Comparison of ENCODE assay signal across 8 mouse cellular contexts in the genomic region with DNA sequence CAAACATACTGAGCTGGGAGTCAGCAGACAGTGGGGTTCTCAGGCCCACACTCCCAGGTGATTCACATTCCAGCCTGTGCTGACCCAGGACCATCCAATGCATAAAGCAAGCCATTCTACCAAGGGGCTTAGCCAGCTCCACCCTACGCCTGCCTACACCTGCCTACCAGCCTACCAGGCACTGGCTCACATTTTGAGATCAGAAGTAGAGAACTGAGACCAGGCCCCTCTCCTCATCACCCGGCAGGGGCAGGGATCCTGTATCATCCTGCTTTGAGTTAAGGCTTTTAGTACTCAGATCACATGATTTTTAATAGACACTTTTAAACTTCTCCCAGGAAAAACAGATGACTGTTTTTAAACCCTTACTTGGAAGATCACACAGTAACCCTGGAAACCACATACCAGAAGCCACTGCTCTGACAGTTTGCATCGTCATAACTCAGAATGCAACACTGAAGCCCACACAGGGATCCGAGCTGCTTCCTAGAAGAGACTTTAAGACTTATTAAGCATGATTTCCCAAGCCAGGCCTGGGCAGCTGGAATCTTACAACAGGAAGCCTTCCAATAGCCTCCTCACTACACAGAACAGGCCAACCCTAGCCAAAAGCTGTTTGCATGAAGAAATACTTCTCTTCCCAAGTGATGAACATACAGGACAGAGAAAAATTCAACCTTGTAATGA. TPM values are rescaled to one million over a fixed set of nuclear protein-coding genes. Genes with fewer than 3 reads are reported as not detected.
DNase-seq lines count a peak whose midpoint lies in the region; ATAC-seq and TF ChIP-seq lines count a peak whose summit lies in the region.

No protein-coding gene starts in this region.

- peak; percentile 5 for DNase-seq in hindbrain, postnatal 0 days (ENCODE audit: low spot score)
- DNase-seq in hindbrain, embryonic 14.5 days (ENCODE audit: low spot score) = no peak
- DNase-seq in brain, adult 2 months (ENCODE audit: low read depth, low spot score) = peak; percentile 89
- peak; percentile 80 for DNase-seq in skeletal muscle tissue, adult 2 months (ENCODE audit: low read depth, low spot score)

- H3K9me3 ChIP-seq in hindbrain, postnatal 0 days (ENCODE audit: low read length) = no peaks in the 10 kb centered on the region
- no peaks in the 10 kb centered on the region for H3K9me3 ChIP-seq in hindbrain, embryonic 14.5 days (ENCODE audit: control insufficient read depth, low read length)
- no peaks in the 10 kb centered on the region for H3K9me3 ChIP-seq in heart, embryonic 13.5 days
- no peaks in the 10 kb centered on the region for H3K9me3 ChIP-seq in limb, embryonic 13.5 days
- no peaks in the 10 kb centered on the region for H3K9me3 ChIP-seq in midbrain, embryonic 13.5 days

- 57% methylated on average over 4 of the region's 4 CpGs for WGBS in hindbrain, postnatal 0 days
- WGBS in hindbrain, embryonic 14.5 days = 78% methylated on average over 4 of the region's 4 CpGs
- 52% methylated on average over 4 of the region's 4 CpGs for WGBS in heart, embryonic 13.5 days
- WGBS in limb, embryonic 13.5 days = 27% methylated on average over 4 of the region's 4 CpGs
- 75% methylated on average over 4 of the region's 4 CpGs for WGBS in midbrain, embryonic 13.5 days

- no peak overlapping the region for H3K4me2 ChIP-seq in hindbrain, postnatal 0 days (ENCODE audit: low read depth, low read length)
- H3K4me2 ChIP-seq in hindbrain, embryonic 14.5 days (replicated peaks) = no peak overlapping the region
- H3K4me2 ChIP-seq in heart, embryonic 13.5 days = no peak overlapping the region
- no peak overlapping the region for H3K4me2 ChIP-seq in limb, embryonic 13.5 days (replicated peaks)
- H3K4me2 ChIP-seq in midbrain, embryonic 13.5 days (replicated peaks) = no peak overlapping the region

- no peak for TF ChIP-seq CTCF in hindbrain, postnatal 0 days (IDR thresholded peaks at IDR 0.05; ENCODE audit: low read depth)

- H3K4me3 ChIP-seq in hindbrain, postnatal 0 days (ENCODE audit: low read length) = no peak overlapping the region
- H3K4me3 ChIP-seq in hindbrain, embryonic 14.5 days (replicated peaks; ENCODE audit: low read length) = no peak overlapping the region
- H3K4me3 ChIP-seq in heart, embryonic 13.5 days = no peak overlapping the region
- H3K4me3 ChIP-seq in limb, embryonic 13.5 days = no peak overlapping the region
- H3K4me3 ChIP-seq in midbrain, embryonic 13.5 days (replicated peaks) = no peak overlapping the region

- no peak for ATAC-seq in hindbrain, postnatal 0 days
- no peak for ATAC-seq in hindbrain, embryonic 14.5 days (ENCODE audit: low FRiP score)
- no peak for ATAC-seq in heart, embryonic 13.5 days (ENCODE audit: extremely low read depth, insufficient number of reproducible peaks, low FRiP score, low TSS enrichment)
- ATAC-seq in limb, embryonic 13.5 days (ENCODE audit: low FRiP score, low read depth) = peak; percentile 69
- ATAC-seq in inflammation-experienced regulatory T-cells, adult 6 months = no peak
- no peak for ATAC-seq in midbrain, embryonic 13.5 days

- no peaks in the 10 kb centered on the region for H3K4me1 ChIP-seq in hindbrain, postnatal 0 days (ENCODE audit: insufficient read depth, low read length)
- no peaks in the 10 kb centered on the region for H3K4me1 ChIP-seq in hindbrain, embryonic 14.5 days (replicated peaks; ENCODE audit: control insufficient read depth, insufficient read depth, low read length)
- H3K4me1 ChIP-seq in heart, embryonic 13.5 days = peaks cover 95% of the 10 kb centered on the region
- H3K4me1 ChIP-seq in limb, embryonic 13.5 days = peaks cover 78% of the 10 kb centered on the region
- no peaks in the 10 kb centered on the region; the same call in 1 of the 2 replicates for H3K4me1 ChIP-seq in midbrain, embryonic 13.5 days (replicated peaks)

- no peaks in the 10 kb centered on the region for H3K36me3 ChIP-seq in hindbrain, postnatal 0 days (ENCODE audit: insufficient read depth, low read length)
- no peaks in the 10 kb centered on the region for H3K36me3 ChIP-seq in hindbrain, embryonic 14.5 days (replicated peaks; ENCODE audit: control insufficient read depth, insufficient read depth)
- H3K36me3 ChIP-seq in heart, embryonic 13.5 days = no peaks in the 10 kb centered on the region
- no peaks in the 10 kb centered on the region for H3K36me3 ChIP-seq in limb, embryonic 13.5 days
- no peaks in the 10 kb centered on the region for H3K36me3 ChIP-seq in midbrain, embryonic 13.5 days

- no peak overlapping the region for H3K9ac ChIP-seq in hindbrain, postnatal 0 days (replicated peaks; ENCODE audit: low read length)
- H3K9ac ChIP-seq in hindbrain, embryonic 14.5 days = no peak overlapping the region
- 0 out of 2 replicates have a peak overlapping the region, but pooled peaks have one; percentile 9 for H3K9ac ChIP-seq in heart, embryonic 13.5 days
- no peak overlapping the region for H3K9ac ChIP-seq in limb, embryonic 13.5 days
- H3K9ac ChIP-seq in midbrain, embryonic 13.5 days (replicated peaks) = no peak overlapping the region

- H3K27me3 ChIP-seq in hindbrain, postnatal 0 days (ENCODE audit: insufficient read depth, low read length) = no peaks in the 10 kb centered on the region
- no peaks in the 10 kb centered on the region for H3K27me3 ChIP-seq in hindbrain, embryonic 14.5 days (ENCODE audit: control insufficient read depth, insufficient read depth, low read length)
- no peaks in the 10 kb centered on the region for H3K27me3 ChIP-seq in heart, embryonic 13.5 days (replicated peaks)
- H3K27me3 ChIP-seq in limb, embryonic 13.5 days = no peaks in the 10 kb centered on the region
- no peaks in the 10 kb centered on the region for H3K27me3 ChIP-seq in midbrain, embryonic 13.5 days

- H3K27ac ChIP-seq in hindbrain, postnatal 0 days = no peak overlapping the region
- no peak overlapping the region for H3K27ac ChIP-seq in hindbrain, embryonic 14.5 days
- H3K27ac ChIP-seq in heart, embryonic 13.5 days (replicated peaks) = peak overlapping the region; percentile 40
- no peak overlapping the region for H3K27ac ChIP-seq in limb, embryonic 13.5 days
- H3K27ac ChIP-seq in midbrain, embryonic 13.5 days = no peak overlapping the region

RNA-seq across cellular contexts. Expression of gene Arhgap10, which starts 27.5 kb away (rescaled TPM):
- total RNA-seq in hindbrain, postnatal 0 days (2014; rRNA removed) = 3.4 and 5.2 TPM in 2 replicates
- polyA plus RNA-seq in hindbrain, postnatal 0 days (2015; fragmentation: Nextera tagmentation; extraction: Ambion mirVana) = 3.7 and 4.2 TPM in 2 replicates
- polyA plus RNA-seq in hindbrain, embryonic 14.5 days (2014; fragmentation: Nextera tagmentation; extraction: Ambion mirVana) = 5.1 and 5.4 TPM in 2 replicates
- 20.3 and 20.7 TPM in 2 replicates for polyA plus RNA-seq in heart, embryonic 13.5 days (2015; fragmentation: Nextera tagmentation; extraction: Ambion mirVana)
- polyA plus RNA-seq in limb, embryonic 13.5 days (2015; fragmentation: Nextera tagmentation; extraction: Ambion mirVana) = 30.7 and 31.4 TPM in 2 replicates
- polyA plus RNA-seq in inflammation-experienced regulatory T-cells, adult 6 months (2017; shearing (Covaris generic)) = 1 to 10 TPM; 2.5 to 5.0 (median 2.9) TPM
- polyA plus RNA-seq in midbrain, embryonic 13.5 days (2015; fragmentation: Nextera tagmentation; extraction: Ambion mirVana) = 3.6 and 4.7 TPM in 2 replicates

RNA-seq across cellular contexts. Expression of gene Prmt9, which starts 59.0 kb away (rescaled TPM):
- 19.8 and 23.0 TPM in 2 replicates for total RNA-seq in hindbrain, postnatal 0 days (2014; rRNA removed)
- polyA plus RNA-seq in hindbrain, postnatal 0 days (2015; fragmentation: Nextera tagmentation; extraction: Ambion mirVana) = 21.1 and 22.0 TPM in 2 replicates
- polyA plus RNA-seq in hindbrain, embryonic 14.5 days (2014; fragmentation: Nextera tagmentation; extraction: Ambion mirVana) = 27.3 and 29.4 TPM in 2 replicates
- 10.0 and 13.0 TPM in 2 replicates for polyA plus RNA-seq in heart, embryonic 13.5 days (2015; fragmentation: Nextera tagmentation; extraction: Ambion mirVana)
- polyA plus RNA-seq in limb, embryonic 13.5 days (2015; fragmentation: Nextera tagmentation; extraction: Ambion mirVana) = 21.0 and 24.3 TPM in 2 replicates
- 10 to 100 TPM; 12.6 to 16.6 (median 14.3) TPM for polyA plus RNA-seq in inflammation-experienced regulatory T-cells, adult 6 months (2017; shearing (Covaris generic))
- 23.2 and 25.7 TPM in 2 replicates for polyA plus RNA-seq in midbrain, embryonic 13.5 days (2015; fragmentation: Nextera tagmentation; extraction: Ambion mirVana)
